Mouse (Mus musculus): ENCODE measurements around the gene B9d2.

- TF ChIP-seq POLR2A (IDR thresholded peaks at IDR 0.05; ENCODE audit: extremely low read depth, insufficient read depth, low read length): no peak
- TF ChIP-seq CTCF (IDR thresholded peaks at IDR 0.05; ENCODE audit: low read depth, low read length): no peak
These were observed 29.4 kb downstream of the B9d2 start for GRCm38 (mm10) chr7:25709961-25710360.
